Mouse (Mus musculus): ENCODE data around the gene Vmn1r93. TPM values are rescaled to one million over a fixed set of nuclear protein-coding genes. Genes with fewer than 3 reads are reported as not detected.

Vmn1r93 gene
- polyA plus RNA-seq (2014; fragmentation: Illumina TruSeq; extraction: RNeasy Lipid Tissue Mini Kit (QIAGEN cat#74804); ENCODE audit: low read depth, low replicate concordance): not detected

GRCm38 (mm10) chr7:20138988-20139387 lies at the start of gene Vmn1r93:
Gene Vmn1r93 (minus strand): TSS chr7:20139088.

GRCm38 (mm10) chr7:20168277-20168676 lies 29.4 kb upstream of the Vmn1r93 start, which contains the start of gene Vmn1r94:
Gene Vmn1r94 (minus strand): TSS chr7:20168377.

DNA sequence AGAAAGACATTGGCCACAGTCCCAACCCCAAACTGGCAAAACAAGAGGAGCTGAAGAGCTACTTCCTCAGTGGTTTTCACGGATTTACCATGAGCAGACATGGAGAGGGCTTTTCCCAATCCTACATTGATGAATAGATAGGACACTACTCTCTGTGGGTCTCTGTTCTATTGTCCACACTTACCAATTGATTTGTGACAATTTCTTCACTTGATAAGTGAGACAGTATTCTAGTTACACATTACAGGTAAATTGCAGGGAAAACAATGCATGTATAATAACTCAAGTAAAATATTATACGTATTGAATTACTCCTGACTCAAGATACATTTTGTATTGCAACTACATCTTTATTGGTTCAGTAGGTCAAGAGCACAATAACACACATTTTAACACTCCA lies 16.4 kb downstream of the Vmn1r93 start, which contains the start of gene Gm16442:
Gene Gm16442, minus strand, starts transcription at position 101 of the 400 bp plus-strand sequence.

DNA sequence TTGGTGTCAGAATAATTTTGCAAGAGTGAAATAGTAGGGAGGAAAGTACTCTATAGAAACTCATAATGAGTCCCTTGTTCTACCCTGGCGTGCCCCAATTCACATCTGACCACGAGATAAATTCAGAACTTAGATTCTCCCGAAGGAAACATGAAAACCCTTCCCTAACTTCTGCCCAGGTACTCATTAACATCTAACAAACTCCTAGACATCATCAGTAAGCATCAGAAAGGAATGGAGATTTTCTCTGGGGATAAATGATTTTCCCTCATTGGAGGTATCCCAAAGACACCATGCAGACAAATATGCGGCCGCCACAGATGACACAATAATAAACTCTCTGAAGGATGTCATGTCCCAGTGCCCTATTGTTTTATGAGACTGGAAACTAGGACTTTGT lies 39.5 kb downstream of the Vmn1r93 start, which contains the start of gene Vmn1r91:
Gene Vmn1r91, plus strand, starts transcription at position 301 of the 400 bp plus-strand sequence.

Other genes starting within 250 kb of the Vmn1r93 start
- gene Pvr, start 217.9 kb downstream of the Vmn1r93 start, polyA plus RNA-seq (2014; fragmentation: Illumina TruSeq; extraction: RNeasy Lipid Tissue Mini Kit (QIAGEN cat#74804); ENCODE audit: low read depth, low replicate concordance): 11.8 TPM
- gene Igsf23, start 188.3 kb downstream of the Vmn1r93 start, polyA plus RNA-seq (2014; fragmentation: Illumina TruSeq; extraction: RNeasy Lipid Tissue Mini Kit (QIAGEN cat#74804); ENCODE audit: low read depth, low replicate concordance): not detected
- 0.16 TPM for gene Ceacam20, start 173.7 kb downstream of the Vmn1r93 start, polyA plus RNA-seq (2014; fragmentation: Illumina TruSeq; extraction: RNeasy Lipid Tissue Mini Kit (QIAGEN cat#74804); ENCODE audit: low read depth, low replicate concordance)
- gene Nlrp9b, start 147.6 kb downstream of the Vmn1r93 start, polyA plus RNA-seq (2014; fragmentation: Illumina TruSeq; extraction: RNeasy Lipid Tissue Mini Kit (QIAGEN cat#74804); ENCODE audit: low read depth, low replicate concordance): 0.16 TPM
- not detected for gene Vmn1r91, start 39.4 kb downstream of the Vmn1r93 start, polyA plus RNA-seq (2014; fragmentation: Illumina TruSeq; extraction: RNeasy Lipid Tissue Mini Kit (QIAGEN cat#74804); ENCODE audit: low read depth, low replicate concordance)
- gene Gm16442, start 16.5 kb downstream of the Vmn1r93 start, polyA plus RNA-seq (2014; fragmentation: Illumina TruSeq; extraction: RNeasy Lipid Tissue Mini Kit (QIAGEN cat#74804); ENCODE audit: low read depth, low replicate concordance): not detected
- not detected for gene Vmn1r94, start 29.3 kb upstream of the Vmn1r93 start, polyA plus RNA-seq (2014; fragmentation: Illumina TruSeq; extraction: RNeasy Lipid Tissue Mini Kit (QIAGEN cat#74804); ENCODE audit: low read depth, low replicate concordance)
- not detected for gene Vmn1r95, start 54.6 kb upstream of the Vmn1r93 start, polyA plus RNA-seq (2014; fragmentation: Illumina TruSeq; extraction: RNeasy Lipid Tissue Mini Kit (QIAGEN cat#74804); ENCODE audit: low read depth, low replicate concordance)
- not detected for gene Gm6164, start 66.5 kb upstream of the Vmn1r93 start, polyA plus RNA-seq (2014; fragmentation: Illumina TruSeq; extraction: RNeasy Lipid Tissue Mini Kit (QIAGEN cat#74804); ENCODE audit: low read depth, low replicate concordance)
- not detected for gene Gm4498, start 94.7 kb upstream of the Vmn1r93 start, polyA plus RNA-seq (2014; fragmentation: Illumina TruSeq; extraction: RNeasy Lipid Tissue Mini Kit (QIAGEN cat#74804); ENCODE audit: low read depth, low replicate concordance)
- not detected for gene Gm5890, start 123.7 kb upstream of the Vmn1r93 start, polyA plus RNA-seq (2014; fragmentation: Illumina TruSeq; extraction: RNeasy Lipid Tissue Mini Kit (QIAGEN cat#74804); ENCODE audit: low read depth, low replicate concordance)
- gene Gm4133, start 195.0 kb upstream of the Vmn1r93 start, polyA plus RNA-seq (2014; fragmentation: Illumina TruSeq; extraction: RNeasy Lipid Tissue Mini Kit (QIAGEN cat#74804); ENCODE audit: low read depth, low replicate concordance): not detected
- not detected for gene Gm5728, start 236.3 kb upstream of the Vmn1r93 start, polyA plus RNA-seq (2014; fragmentation: Illumina TruSeq; extraction: RNeasy Lipid Tissue Mini Kit (QIAGEN cat#74804); ENCODE audit: low read depth, low replicate concordance)

All from kidney, adult 10 weeks (tissue).